Mouse (Mus musculus) embryonic fibroblast, embryonic 13.5 days (primary cell): ENCODE measurements around the gene Pde8b.

Experiments
- CTCF ChIP-seq: IDR thresholded peaks from 2 replicates; pipeline ENCODE4 v1.5.1; 2011; ENCODE audit warnings: mild to moderate bottlenecking, control low read depth, low read length, moderate library complexity, borderline replicate concordance; ENCODE audit not compliant: insufficient read depth
- POLR2A ChIP-seq: IDR thresholded peaks from 2 replicates; pipeline ENCODE4 v1.6.1; 2011; ENCODE audit warnings: low read depth, mild to moderate bottlenecking, control low read depth, low read length, moderate library complexity

GRCm38 (mm10) chr13:95034715-95035114 lies 215.4 kb downstream of the Pde8b start:
- no peak for TF ChIP-seq CTCF
- TF ChIP-seq POLR2A = no peak
